Mouse (Mus musculus) adipose tissue, adult 10 weeks (tissue): ENCODE data around the gene Vmn2r62. TPM values are rescaled to one million over a fixed set of nuclear protein-coding genes. Genes with fewer than 3 reads are reported as not detected.

ENCODE experiments used
- polyA plus RNA-seq: library from polyadenylated mRNA; stranded (reverse); fragments of 350-450 nt; fragmentation: Illumina TruSeq; extraction: RNeasy Lipid Tissue Mini Kit (QIAGEN cat#74804); gene quantifications from one replicate; pipeline ENCODE4 v1.2.3, GENCODE M21; 2014; ENCODE audit warnings: low read depth, low replicate concordance

Vmn2r62 gene
- polyA plus RNA-seq, result not detected

GRCm38 (mm10) chr7:42793425-42793824 is at the start of gene Vmn2r62:
Gene Vmn2r62 (minus strand): TSS chr7:42793525.

GRCm38 (mm10) chr7:42726917-42727316 is 66.4 kb downstream of the Vmn2r62 start, which contains the start of gene Gm17067:
Gene Gm17067 (minus strand): TSS chr7:42727017.

Other genes with a start within 250 kb of the Vmn2r62 start
- not detected for gene Gm21028, start 214.9 kb downstream of the Vmn2r62 start, polyA plus RNA-seq
- gene Zfp977, start 201.0 kb downstream of the Vmn2r62 start, polyA plus RNA-seq, result 1.6 TPM
- 2.7 TPM for gene Zfp976, start 150.9 kb downstream of the Vmn2r62 start, polyA plus RNA-seq
- gene Zfp975, start 100.8 kb downstream of the Vmn2r62 start, polyA plus RNA-seq, result 4.5 TPM
- gene Gm17067, start 66.5 kb downstream of the Vmn2r62 start, polyA plus RNA-seq, result 0.07 TPM
- not detected for gene Gm2381, start 73.7 kb upstream of the Vmn2r62 start, polyA plus RNA-seq
- gene Vmn2r63, start 140.3 kb upstream of the Vmn2r62 start, polyA plus RNA-seq, result not detected
- gene Gm9268, start 225.2 kb upstream of the Vmn2r62 start, polyA plus RNA-seq, result not detected